Mouse (Mus musculus) myocyte (in vitro differentiated cells): ENCODE measurements at regions not wholly inside any gene's neighbourhood (a gene's known extent, or its start where the extent isn't known, plus 50 kb on each side); places are given as distances from the start of the nearest gene placed in this dataset.

ENCODE experiments used
- H3K27me3 ChIP-seq: one replicate; pipeline ENCODE4 v1.6.1; 2011; ENCODE audit not compliant: control insufficient read depth, insufficient read depth, insufficient read length
- H3K36me3 ChIP-seq: one replicate; pipeline ENCODE4 v1.6.1; 2011; ENCODE audit not compliant: control insufficient read depth, insufficient read depth
- H3K4me2 ChIP-seq: one replicate; pipeline ENCODE4 v1.6.1; 2011; ENCODE audit warnings: low read depth, control low read depth
- H3K4me3 ChIP-seq: one replicate; pipeline ENCODE4 v1.5.1; 2011; ENCODE audit warnings: mild to moderate bottlenecking, control low read depth, moderate library complexity
- H3K79me2 ChIP-seq: one replicate; pipeline ENCODE4 v1.6.1; 2011; ENCODE audit not compliant: control insufficient read depth, insufficient read depth
- H3ac ChIP-seq: one replicate; pipeline ENCODE4 v1.6.1; 2011; ENCODE audit not compliant: control insufficient read depth, insufficient read length
- CEBPB ChIP-seq: IDR thresholded peaks from 2 replicates; pipeline ENCODE4 v1.6.1; 2011; ENCODE audit warnings: mild to moderate bottlenecking, moderate library complexity; ENCODE audit not compliant: poor library complexity, insufficient read depth, severe bottlenecking
- E2F4 ChIP-seq: IDR thresholded peaks from one replicate; pipeline ENCODE4 v1.6.1; 2011; ENCODE audit warnings: mild to moderate bottlenecking, control low read depth, moderate library complexity; ENCODE audit not compliant: insufficient read depth
- MAX ChIP-seq: IDR thresholded peaks from one replicate; pipeline ENCODE4 v1.6.1; 2011; ENCODE audit warnings: low read depth, mild to moderate bottlenecking, control low read depth
- MYOD1 ChIP-seq, 3 experiments: IDR thresholded peaks; one replicate each; pipeline ENCODE4 v1.6.1; 2011; ENCODE audit warnings: control low read depth in 2 of 3, low read depth in 2 of 3, mild to moderate bottlenecking in 2 of 3, moderate library complexity in 1 of 3; ENCODE audit not compliant: insufficient read length in 2 of 3, control insufficient read depth in 1 of 3
- MYOG ChIP-seq, 3 experiments: IDR thresholded peaks; one replicate each; pipeline ENCODE4 v1.6.1; 2011; ENCODE audit warnings: control low read depth in 2 of 3, low read depth in 2 of 3, mild to moderate bottlenecking in 2 of 3; ENCODE audit not compliant: insufficient read length in 2 of 3, control insufficient read depth in 1 of 3, insufficient read depth in 1 of 3
- POLR2A ChIP-seq: IDR thresholded peaks from one replicate; pipeline ENCODE4 v1.6.1; 2011; ENCODE audit warnings: low read depth, mild to moderate bottlenecking, control low read depth, moderate library complexity; ENCODE audit not compliant: insufficient read length
- POLR2AphosphoS2 ChIP-seq: IDR thresholded peaks from one replicate; pipeline ENCODE4 v1.6.1; 2011; ENCODE audit warnings: low read depth, control low read depth; ENCODE audit not compliant: insufficient read length
- REST ChIP-seq: IDR thresholded peaks from one replicate; pipeline ENCODE4 v1.6.1; 2011; ENCODE audit warnings: mild to moderate bottlenecking, control low read depth, moderate library complexity; ENCODE audit not compliant: insufficient read depth, insufficient read length
- SRF ChIP-seq: IDR thresholded peaks from one replicate; pipeline ENCODE4 v1.6.1; 2011; ENCODE audit warnings: low read depth; ENCODE audit not compliant: control insufficient read depth, insufficient read length
- TCF12 ChIP-seq: IDR thresholded peaks from one replicate; pipeline ENCODE4 v1.6.1; 2011; ENCODE audit warnings: mild to moderate bottlenecking, control low read depth; ENCODE audit not compliant: poor library complexity, insufficient read depth, severe bottlenecking
- TCF3 ChIP-seq: IDR thresholded peaks from one replicate; pipeline ENCODE4 v1.6.1; 2011; ENCODE audit warnings: low read depth, control low read depth; ENCODE audit not compliant: insufficient read length
- USF1 ChIP-seq: IDR thresholded peaks from one replicate; pipeline ENCODE4 v1.6.1; 2011; ENCODE audit warnings: low read depth, mild to moderate bottlenecking, control low read depth, moderate library complexity

- no peaks in the 10 kb centered on the region for H3K79me2 ChIP-seq
- no peak overlapping the region for H3K4me2 ChIP-seq
- no peaks in the 10 kb centered on the region for H3K27me3 ChIP-seq
- H3K36me3 ChIP-seq: no peaks in the 10 kb centered on the region
- no peak overlapping the region for H3ac ChIP-seq
- H3K4me3 ChIP-seq: no peak overlapping the region
- TF ChIP-seq USF1: no peak
- no peak for TF ChIP-seq TCF12
- no peak for TF ChIP-seq MYOD1 (IDR thresholded peaks at IDR 0.05; ENCODE audit: control insufficient read depth in 1 of 3, insufficient read length in 2 of 3, low read depth in 2 of 3)
- no peak for TF ChIP-seq TCF3
- no peak for TF ChIP-seq POLR2AphosphoS2
- TF ChIP-seq E2F4: no peak
- TF ChIP-seq MAX: no peak
- no peak for TF ChIP-seq SRF
- no peak for TF ChIP-seq CEBPB
- no peak for TF ChIP-seq POLR2A
- no peak for TF ChIP-seq REST
- TF ChIP-seq MYOG (IDR thresholded peaks at IDR 0.05; ENCODE audit: control insufficient read depth in 1 of 3, insufficient read depth in 1 of 3, insufficient read length in 2 of 3, low read depth in 2 of 3): no peak
Measured at GRCm38 (mm10) chr12:20233454-20233831, 279.1 kb downstream of the Gm21863 start.

- Histone ChIP-seq H3ac (no peak overlapping the region), H3K4me3 (no peak overlapping the region), H3K79me2 (no peaks in the 10 kb centered on the region), H3K4me2 (no peak overlapping the region), H3K27me3 (no peaks in the 10 kb centered on the region), H3K36me3 (no peaks in the 10 kb centered on the region)
- no peak for TF ChIP-seq REST
Measured at GRCm38 (mm10) chr12:20233871-20234307, 279.6 kb downstream of the Gm21863 start.
